Mouse (Mus musculus) limb, embryonic 15.5 days (tissue): ENCODE data around the gene Cadm2. TPM values are rescaled to one million over a fixed set of nuclear protein-coding genes. Genes with fewer than 3 reads are reported as not detected.

Experiments used
- ATAC-seq: fragments of 200-750 bp; cut with Nextera tagmentation; 2 replicates; pipeline ENCODE4 v1.8.0; 2017; ENCODE audit warnings: low read depth, moderate TSS enrichment; ENCODE audit not compliant: insufficient number of reproducible peaks, low FRiP score, low TSS enrichment
- H3K27ac ChIP-seq: fragments of 300-500 bp; sonication (generic); 2 replicates; pipeline ENCODE4 v1.5.1; 2015; ENCODE audit warnings: moderate library complexity, mild to moderate bottlenecking, inconsistent platforms
- H3K27me3 ChIP-seq: fragments of 300-500 bp; sonication (generic); 2 replicates; pipeline ENCODE4 v1.6.1; 2015; ENCODE audit warnings: inconsistent platforms
- H3K36me3 ChIP-seq: fragments of 300-500 bp; sonication (generic); 2 replicates; pipeline ENCODE4 v1.6.1; 2015; ENCODE audit warnings: inconsistent platforms
- H3K4me1 ChIP-seq: fragments of 300-500 bp; sonication (generic); 2 replicates; pipeline ENCODE4 v1.6.1; 2015; ENCODE audit warnings: inconsistent platforms
- H3K4me2 ChIP-seq: fragments of 300-500 bp; sonication (generic); 2 replicates; pipeline ENCODE4 v1.6.1; 2015; ENCODE audit warnings: mild to moderate bottlenecking, inconsistent platforms
- H3K4me3 ChIP-seq: fragments of 300-500 bp; sonication (generic); 2 replicates; pipeline ENCODE4 v1.5.1; 2015; ENCODE audit warnings: mild to moderate bottlenecking, inconsistent platforms
- H3K9ac ChIP-seq: fragments of 300-500 bp; sonication (generic); 2 replicates; pipeline ENCODE4 v1.6.1; 2015; ENCODE audit warnings: inconsistent platforms
- H3K9me3 ChIP-seq: fragments of 300-500 bp; sonication (generic); 2 replicates; pipeline ENCODE4 v1.6.1; 2016; ENCODE audit warnings: inconsistent platforms
- WGBS: fragments of 180-500 bp; shearing (Covaris S2); methylation state at CpG from one replicate; pipeline ENCODE4 v1.1.7; 2015; 5-methylcytosine and 5-hydroxymethylcytosine counted together
- polyA plus RNA-seq: library from polyadenylated mRNA; unstranded; fragments of >200 nt; fragmentation: Nextera tagmentation; extraction: Ambion mirVana; gene quantifications from 2 replicates; pipeline ENCODE4 v1.2.1, GENCODE M21; 2015

Cadm2 gene
- polyA plus RNA-seq, 1 experiment from 2014 or later = 3.1 TPM

DNA sequence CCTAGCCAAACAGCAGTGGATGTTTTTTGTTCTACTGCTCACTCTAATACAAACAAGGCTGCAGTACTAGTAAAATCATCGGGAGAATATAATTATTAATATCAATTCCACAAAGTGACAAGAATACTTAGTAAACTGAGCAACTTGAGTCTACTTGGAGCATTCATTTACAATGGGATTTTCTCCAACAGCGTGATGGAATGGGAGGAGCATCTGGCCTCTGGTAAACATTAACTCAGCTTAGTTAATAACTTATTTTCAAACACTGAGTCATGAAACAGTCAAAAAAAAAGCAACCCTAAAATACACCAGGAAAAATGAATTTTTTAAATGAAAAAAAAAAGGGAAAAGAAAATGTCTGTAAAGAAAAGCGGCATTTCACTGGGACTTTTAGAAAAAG is 12.2 kb downstream of the Cadm2 start:
- Histone ChIP-seq H3K9ac (no peak overlapping the region), H3K36me3 (no peaks in the 10 kb centered on the region), H3K27me3 (no peaks in the 10 kb centered on the region), H3K9me3 (no peaks in the 10 kb centered on the region), H3K27ac (no peak overlapping the region), H3K4me3 (no peak overlapping the region), H3K4me2 (no peak overlapping the region), H3K4me1 (0 out of 2 replicates have a peak, but pooled peaks cover 3% of the 10 kb centered on the region)
- ATAC-seq = no peak
- WGBS = 79% methylated on average over 3 of the region's 3 CpGs

- no peaks in the 10 kb centered on the region for H3K27me3 ChIP-seq
- no peak overlapping the region for H3K4me2 ChIP-seq
- H3K9ac ChIP-seq = no peak overlapping the region
- H3K27ac ChIP-seq = no peak overlapping the region
- no peaks in the 10 kb centered on the region for H3K36me3 ChIP-seq
- no peak for ATAC-seq
- H3K4me3 ChIP-seq = no peak overlapping the region
- no peaks in the 10 kb centered on the region for H3K9me3 ChIP-seq
- no peaks in the 10 kb centered on the region for H3K4me1 ChIP-seq
- 88% methylated on average over 6 of the region's 6 CpGs for WGBS
These were observed 15.0 kb downstream of the Cadm2 start for GRCm38 (mm10) chr16:67605661-67606060.

DNA sequence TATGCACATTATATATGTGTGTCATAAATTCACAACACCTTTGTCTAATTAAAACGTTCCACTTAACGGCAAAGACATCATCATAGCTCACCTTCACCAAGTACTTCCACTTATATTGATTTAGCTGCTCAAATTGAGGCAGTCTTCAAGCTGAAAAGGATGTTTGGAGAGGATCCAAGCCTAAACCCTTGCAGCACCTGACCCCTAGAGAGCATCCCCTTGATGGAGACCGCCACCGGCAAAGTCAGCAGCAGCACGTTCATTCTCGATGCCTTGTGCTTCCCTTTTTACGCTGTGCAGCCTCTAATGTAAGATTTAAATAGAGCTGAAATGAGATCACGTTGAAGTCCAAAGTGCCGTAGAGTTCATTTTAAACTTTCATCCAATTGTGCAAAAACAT is 20.7 kb downstream of the Cadm2 start:
- Histone ChIP-seq H3K4me3 (no peak overlapping the region), H3K36me3 (no peaks in the 10 kb centered on the region), H3K9me3 (no peaks in the 10 kb centered on the region), H3K4me2 (no peak overlapping the region), H3K27me3 (no peaks in the 10 kb centered on the region), H3K27ac (no peak overlapping the region), H3K9ac (no peak overlapping the region), H3K4me1 (no peaks in the 10 kb centered on the region)
- no peak for ATAC-seq
- 70% methylated on average over 9 of the region's 9 CpGs for WGBS

GRCm38 (mm10) chr16:67598841-67599240 is 21.9 kb downstream of the Cadm2 start:
- Histone ChIP-seq H3K9me3 (no peaks in the 10 kb centered on the region), H3K4me1 (no peaks in the 10 kb centered on the region), H3K4me3 (no peak overlapping the region), H3K4me2 (no peak overlapping the region), H3K27me3 (no peaks in the 10 kb centered on the region), H3K27ac (no peak overlapping the region), H3K9ac (no peak overlapping the region), H3K36me3 (no peaks in the 10 kb centered on the region)
- WGBS = 59% methylated on average over 4 of the region's 4 CpGs
- no peak for ATAC-seq

- Histone ChIP-seq H3K4me3 (no peak overlapping the region), H3K4me2 (no peak overlapping the region), H3K27ac (no peak overlapping the region), H3K9me3 (no peaks in the 10 kb centered on the region), H3K27me3 (no peaks in the 10 kb centered on the region), H3K36me3 (no peaks in the 10 kb centered on the region), H3K4me1 (no peaks in the 10 kb centered on the region), H3K9ac (no peak overlapping the region)
- no peak for ATAC-seq
- WGBS = 84% methylated on average over 6 of the region's 6 CpGs
These were observed 29.7 kb downstream of the Cadm2 start for GRCm38 (mm10) chr16:67591015-67591414.

DNA sequence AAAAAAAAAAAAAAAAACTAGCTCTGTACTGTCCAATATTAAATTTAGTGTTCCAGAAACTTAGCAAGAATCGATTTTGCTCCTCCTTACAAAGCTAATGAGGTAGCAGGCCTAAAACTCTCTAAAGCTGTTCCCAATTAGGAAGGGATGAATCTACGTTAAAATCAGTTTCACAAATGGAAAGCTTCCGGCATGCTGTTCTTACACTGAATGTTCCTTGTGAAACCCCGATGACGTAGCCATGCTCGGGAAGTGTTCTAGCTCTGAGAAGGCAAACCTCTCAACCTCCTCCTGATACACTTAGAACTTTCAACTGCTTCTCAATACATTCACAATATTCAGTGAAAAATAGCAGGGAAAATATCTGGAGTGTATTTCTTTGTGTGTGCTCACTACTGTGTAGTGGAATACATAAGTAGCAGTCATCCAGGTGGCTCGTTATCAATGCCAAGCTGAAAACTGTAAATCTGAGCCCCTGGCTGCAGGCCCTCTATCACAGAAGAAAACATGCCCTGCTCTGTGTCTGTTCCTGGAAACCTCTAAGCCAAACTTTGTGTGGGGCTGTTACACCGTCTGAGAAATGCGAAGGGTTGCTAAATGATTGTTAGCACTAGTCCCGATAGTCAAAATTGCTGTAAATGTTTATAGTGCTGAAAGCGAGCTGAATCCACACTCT is 41.7 kb downstream of the Cadm2 start:
- no peak overlapping the region for H3K27ac ChIP-seq
- no peak for ATAC-seq

DNA sequence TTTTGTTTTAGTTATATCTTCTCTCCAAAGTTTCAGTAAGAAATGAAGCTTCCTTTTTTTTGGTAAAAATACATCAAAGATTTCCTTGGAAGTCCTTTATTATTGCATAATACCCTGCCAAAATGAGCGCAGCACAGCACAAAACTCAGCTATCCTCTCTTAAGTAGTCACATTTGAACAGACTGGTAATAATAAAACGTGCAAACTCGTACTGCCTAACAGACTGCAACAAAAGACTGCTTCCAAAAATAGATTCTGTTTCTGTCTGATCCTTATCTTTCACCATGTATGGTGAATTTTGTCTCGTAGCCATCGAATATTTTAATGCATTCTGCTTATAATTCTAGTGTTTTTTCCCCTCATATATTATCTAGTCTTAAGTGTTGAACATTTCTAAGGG is 45.2 kb downstream of the Cadm2 start:
- no peak overlapping the region for H3K27ac ChIP-seq
- 57% methylated on average over 5 of the region's 5 CpGs for WGBS
- H3K4me3 ChIP-seq = no peak overlapping the region
- H3K4me1 ChIP-seq = no peaks in the 10 kb centered on the region
- H3K9ac ChIP-seq = no peak overlapping the region
- ATAC-seq = no peak
- H3K36me3 ChIP-seq = no peaks in the 10 kb centered on the region
- no peaks in the 10 kb centered on the region for H3K9me3 ChIP-seq
- no peaks in the 10 kb centered on the region for H3K27me3 ChIP-seq
- no peak overlapping the region for H3K4me2 ChIP-seq

More for the DNA sequence above, 41.7 kb downstream of the Cadm2 start:
- H3K27me3 ChIP-seq = no peaks in the 10 kb centered on the region
- no peak overlapping the region for H3K9ac ChIP-seq
- H3K4me3 ChIP-seq = no peak overlapping the region
- H3K36me3 ChIP-seq = no peaks in the 10 kb centered on the region
- no peaks in the 10 kb centered on the region for H3K9me3 ChIP-seq
- 32% methylated on average over 11 of the region's 11 CpGs for WGBS
- H3K4me1 ChIP-seq = no peaks in the 10 kb centered on the region
- H3K4me2 ChIP-seq = no peak overlapping the region

GRCm38 (mm10) chr16:67526992-67527391 is 93.7 kb downstream of the Cadm2 start:
- H3K4me2 ChIP-seq = no peak overlapping the region
- 83% methylated on average over 1 of the region's 1 CpGs for WGBS

DNA sequence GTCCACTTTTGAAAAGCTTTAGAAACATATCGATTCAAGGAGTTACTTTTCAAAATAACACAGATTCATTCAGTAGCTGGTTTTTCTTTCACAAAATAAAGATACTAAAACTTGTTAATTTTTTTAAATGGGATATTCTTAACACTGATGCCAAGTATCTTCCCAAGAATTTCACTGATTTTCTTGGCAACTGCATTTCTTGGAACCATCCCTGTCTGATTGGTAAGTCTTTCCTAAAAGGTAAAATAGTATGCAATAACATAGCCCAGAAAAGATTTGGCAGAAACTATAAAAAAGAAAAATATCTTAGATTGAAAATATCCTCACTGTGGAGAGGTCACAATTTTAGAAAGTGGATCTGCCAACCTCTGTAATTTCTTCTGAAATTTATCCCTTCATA is 95.8 kb downstream of the Cadm2 start:
- Histone ChIP-seq H3K36me3 (no peaks in the 10 kb centered on the region), H3K9me3 (no peaks in the 10 kb centered on the region), H3K4me3 (no peak overlapping the region), H3K4me2 (no peak overlapping the region), H3K27me3 (no peaks in the 10 kb centered on the region), H3K9ac (no peak overlapping the region), H3K4me1 (no peaks in the 10 kb centered on the region), H3K27ac (no peak overlapping the region)
- no peak for ATAC-seq
- 56% methylated on average over 1 of the region's 1 CpGs for WGBS

More at GRCm38 (mm10) chr16:67526992-67527391, 93.7 kb downstream of the Cadm2 start:
- Histone ChIP-seq H3K27ac (no peak overlapping the region), H3K9ac (no peak overlapping the region), H3K4me3 (no peak overlapping the region), H3K4me1 (no peaks in the 10 kb centered on the region), H3K36me3 (no peaks in the 10 kb centered on the region), H3K27me3 (no peaks in the 10 kb centered on the region), H3K9me3 (no peaks in the 10 kb centered on the region)
- ATAC-seq = no peak

DNA sequence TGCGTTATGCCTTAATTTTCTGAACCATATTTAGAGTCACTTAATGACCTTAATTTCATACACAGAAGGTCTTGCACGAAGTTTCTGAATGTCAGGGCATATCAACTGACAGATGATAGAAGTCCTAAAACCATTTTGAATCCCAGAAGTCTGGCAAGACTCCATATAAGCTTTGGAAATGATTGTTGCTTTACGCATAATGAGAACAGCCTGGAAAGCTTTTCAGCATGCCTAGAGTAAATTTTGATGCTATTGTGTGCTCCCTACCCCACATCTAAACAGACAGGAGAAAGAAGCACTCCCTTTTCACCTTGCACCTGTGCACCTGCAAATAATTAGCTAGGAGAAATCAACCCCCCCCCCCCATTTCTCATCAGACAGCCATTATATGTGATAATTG is 102.4 kb downstream of the Cadm2 start:
- H3K4me3 ChIP-seq = no peak overlapping the region
- no peak for ATAC-seq
- H3K36me3 ChIP-seq = no peaks in the 10 kb centered on the region
- no peak overlapping the region for H3K9ac ChIP-seq
- H3K27me3 ChIP-seq = no peaks in the 10 kb centered on the region
- H3K4me2 ChIP-seq = no peak overlapping the region
- no peaks in the 10 kb centered on the region for H3K4me1 ChIP-seq
- 78% methylated on average over 3 of the region's 3 CpGs for WGBS
- H3K27ac ChIP-seq = no peak overlapping the region
- no peaks in the 10 kb centered on the region for H3K9me3 ChIP-seq

DNA sequence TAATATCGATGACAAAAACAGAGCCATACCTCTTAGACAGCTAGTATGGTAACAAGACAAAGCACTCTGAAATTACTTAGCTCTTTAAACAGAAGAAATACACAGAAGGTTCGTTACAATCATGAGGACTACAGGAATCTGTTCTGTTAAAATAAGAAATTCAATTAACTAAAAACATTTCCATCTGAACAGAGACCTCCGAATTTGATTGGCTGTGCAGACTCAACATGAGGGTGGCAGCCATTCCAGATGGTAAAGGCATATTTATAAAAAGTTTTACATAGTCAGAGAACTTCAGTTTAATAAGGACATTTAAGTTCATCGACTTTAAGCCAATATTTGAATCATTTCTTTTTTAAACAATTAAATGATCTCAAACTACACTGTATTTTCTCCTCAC is 105.2 kb downstream of the Cadm2 start:
- Histone ChIP-seq H3K9ac (no peak overlapping the region), H3K36me3 (no peaks in the 10 kb centered on the region), H3K4me1 (no peaks in the 10 kb centered on the region), H3K4me3 (no peak overlapping the region), H3K9me3 (no peaks in the 10 kb centered on the region), H3K4me2 (no peak overlapping the region), H3K27me3 (no peaks in the 10 kb centered on the region), H3K27ac (no peak overlapping the region)
- no peak for ATAC-seq
- 69% methylated on average over 4 of the region's 4 CpGs for WGBS

DNA sequence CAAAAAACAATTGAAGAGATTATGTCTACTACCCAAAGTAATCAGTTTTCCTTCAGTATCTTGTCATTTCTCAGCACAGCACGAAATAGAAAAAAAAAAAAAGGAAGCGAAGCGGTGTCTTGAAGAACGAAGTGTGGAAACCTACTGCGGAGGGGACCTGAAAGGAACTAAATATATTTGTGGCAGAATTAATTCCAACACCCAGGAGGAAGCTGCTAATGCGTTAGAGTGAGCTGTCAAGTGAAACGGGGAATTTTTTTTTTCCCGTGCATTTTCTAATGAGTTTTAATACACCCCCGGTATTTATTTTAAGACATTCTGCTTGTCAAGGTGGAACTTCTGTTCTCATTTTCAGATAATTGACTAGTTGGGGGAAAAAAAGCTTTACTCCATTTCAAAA is 111.6 kb downstream of the Cadm2 start:
- Histone ChIP-seq H3K9me3 (no peaks in the 10 kb centered on the region), H3K4me3 (no peak overlapping the region), H3K9ac (no peak overlapping the region), H3K36me3 (no peaks in the 10 kb centered on the region), H3K27me3 (no peaks in the 10 kb centered on the region), H3K27ac (no peak overlapping the region), H3K4me1 (no peaks in the 10 kb centered on the region), H3K4me2 (no peak overlapping the region)
- WGBS = 66% methylated on average over 9 of the region's 9 CpGs
- no peak for ATAC-seq

- no peak for ATAC-seq
- Histone ChIP-seq H3K4me1 (no peaks in the 10 kb centered on the region), H3K27me3 (no peaks in the 10 kb centered on the region), H3K36me3 (no peaks in the 10 kb centered on the region), H3K9me3 (no peaks in the 10 kb centered on the region), H3K4me3 (no peak overlapping the region), H3K4me2 (no peak overlapping the region), H3K9ac (no peak overlapping the region), H3K27ac (no peak overlapping the region)
- WGBS = 64% methylated on average over 7 of the region's 7 CpGs
These were observed 138.2 kb downstream of the Cadm2 start for GRCm38 (mm10) chr16:67482542-67482941.
